Mouse (Mus musculus): ENCODE results near the gene Stx12.
"Not testable (repeated sequence)": the region's sequence is repeated elsewhere in the genome, so short reads cannot be mapped to it uniquely, and the experiment has no call there.

Gene Stx12

GRCm38 (mm10) chr4:132884064-132884843, at the start of gene Stx12:
Gene Stx12 (minus strand): TSS chr4:132884509.
- peak; percentile 86 for DNase-seq

GRCm38 (mm10) chr4:132932752-132933404, 48.6 kb upstream of the Stx12 start:
- DNase-seq, result no peak

- DNase-seq, result peak; percentile 43
Observed at GRCm38 (mm10) chr4:132930784-132931183, 46.5 kb upstream of the Stx12 start.

GRCm38 (mm10) chr4:132926520-132926919, 42.2 kb upstream of the Stx12 start:
- not testable (repeated sequence) for DNase-seq

GRCm38 (mm10) chr4:132922558-132923008, 38.3 kb upstream of the Stx12 start, which contains the start of gene Fam76a:
Gene Fam76a (minus strand): TSS chr4:132922558.
- DNase-seq, result peak; percentile 100

GRCm38 (mm10) chr4:132922061-132922530, 37.8 kb upstream of the Stx12 start:
- no peak for DNase-seq

GRCm38 (mm10) chr4:132921488-132921887, 37.2 kb upstream of the Stx12 start:
- DNase-seq, result no peak

- no peak for DNase-seq
Observed at GRCm38 (mm10) chr4:132920171-132920570, 35.9 kb upstream of the Stx12 start.

GRCm38 (mm10) chr4:132918493-132918892, 34.2 kb upstream of the Stx12 start:
- not testable (repeated sequence) for DNase-seq

- no peak for DNase-seq
Observed at GRCm38 (mm10) chr4:132912156-132912555, 27.8 kb upstream of the Stx12 start.

GRCm38 (mm10) chr4:132905843-132906360, 21.6 kb upstream of the Stx12 start:
- DNase-seq, result no peak

GRCm38 (mm10) chr4:132904765-132905309, 20.5 kb upstream of the Stx12 start:
- DNase-seq, result no peak

GRCm38 (mm10) chr4:132904071-132904470, 19.8 kb upstream of the Stx12 start:
- no peak for DNase-seq

GRCm38 (mm10) chr4:132898197-132898596, 13.9 kb upstream of the Stx12 start:
- DNase-seq, result no peak

- no peak for DNase-seq
Observed at GRCm38 (mm10) chr4:132894402-132894801, 10.1 kb upstream of the Stx12 start.

GRCm38 (mm10) chr4:132884844-132885374, 600 bp upstream of the Stx12 start:
- no peak for DNase-seq

GRCm38 (mm10) chr4:132883561-132884063, 697 bp downstream of the Stx12 start:
- no peak for DNase-seq

- DNase-seq, result no peak
Observed at GRCm38 (mm10) chr4:132874363-132875097, 9.8 kb downstream of the Stx12 start.

- DNase-seq, result no peak
Observed at GRCm38 (mm10) chr4:132873481-132874362, 10.6 kb downstream of the Stx12 start.

- DNase-seq, result no peak
Observed at GRCm38 (mm10) chr4:132871116-132871515, 13.2 kb downstream of the Stx12 start.

- no peak for DNase-seq
Observed at GRCm38 (mm10) chr4:132864856-132865255, 19.5 kb downstream of the Stx12 start.
